Mouse (Mus musculus): ENCODE measurements at regions not wholly inside any gene's neighbourhood (a gene's known extent, or its start where the extent isn't known, plus 50 kb on each side); places are given as distances from the start of the nearest gene placed in this dataset.
A peak's percentile ranks its signal among the peaks of the same experiment; 100 is the strongest.

DNA sequence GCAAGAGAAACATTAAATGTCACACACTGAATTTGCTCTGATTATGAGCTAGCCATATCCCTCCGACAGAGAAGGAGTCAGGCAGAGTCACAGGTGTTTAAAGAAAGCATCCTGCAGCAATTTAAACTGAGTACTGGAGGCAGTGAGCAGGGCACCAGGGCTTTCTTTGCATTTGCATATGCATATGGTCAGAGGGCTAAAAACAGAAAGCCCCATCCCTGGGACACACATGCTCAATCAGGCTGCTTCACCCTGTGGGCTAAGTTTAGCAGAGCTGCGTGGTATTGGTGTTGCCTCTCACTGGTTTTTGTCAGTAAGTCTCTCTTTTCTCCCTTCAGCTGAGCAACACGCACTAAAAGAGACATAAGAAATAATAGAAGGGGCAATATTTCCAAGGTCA lies 289.9 kb upstream of the Rps6ka3 start:
- DNase-seq: no peak

DNA sequence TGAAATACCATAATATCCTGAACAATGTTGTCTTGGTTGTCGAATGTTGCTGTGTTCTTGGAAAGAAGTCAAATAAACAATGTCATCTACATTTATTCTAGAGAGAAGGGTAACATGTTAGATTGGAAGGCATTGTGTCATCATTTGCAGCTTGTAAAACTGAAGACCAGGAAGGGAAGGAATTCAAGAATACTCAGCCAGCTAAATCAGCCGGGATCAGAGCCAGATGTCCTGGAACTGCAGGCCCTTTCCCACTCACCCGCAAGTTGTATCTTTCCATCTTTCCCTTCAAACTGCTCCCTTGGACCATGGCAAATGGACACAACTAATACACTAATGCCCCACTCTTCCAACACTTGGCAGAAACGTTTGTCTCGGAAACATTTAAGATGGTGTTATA lies 288.7 kb upstream of the Rps6ka3 start:
- peak in 1 of 2 experiments; percentile 3 for DNase-seq

DNA sequence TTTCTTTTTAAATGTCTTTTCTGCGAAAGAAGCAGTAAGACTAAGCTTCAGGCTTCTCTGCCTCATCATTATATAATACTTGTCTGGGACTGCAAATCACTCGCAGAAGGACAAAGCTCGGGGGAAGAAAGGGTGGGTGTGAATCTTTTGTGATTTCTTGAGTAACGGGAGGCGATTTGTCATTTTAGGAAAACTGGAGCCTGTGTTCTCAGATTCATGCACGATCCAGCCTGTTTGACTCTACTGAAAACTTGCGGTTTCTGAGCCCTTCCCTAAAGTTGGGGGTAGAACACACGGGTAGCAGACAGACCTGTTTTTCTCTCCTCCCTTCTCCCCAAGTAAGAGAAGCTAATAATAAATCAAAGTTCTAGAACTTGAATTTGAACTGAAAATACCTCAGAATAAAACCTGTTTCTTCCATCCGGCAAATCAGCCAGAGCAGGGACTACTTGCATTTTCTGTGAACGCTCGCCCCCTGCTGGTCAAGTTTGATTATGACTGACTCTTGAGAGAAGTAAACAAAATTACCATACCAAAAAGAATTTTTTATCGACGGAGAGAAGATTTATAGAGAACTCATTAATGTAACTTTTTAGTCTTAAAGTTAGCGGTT lies 288.2 kb upstream of the Rps6ka3 start:
- peak; percentile 35 to 84 for DNase-seq

DNA sequence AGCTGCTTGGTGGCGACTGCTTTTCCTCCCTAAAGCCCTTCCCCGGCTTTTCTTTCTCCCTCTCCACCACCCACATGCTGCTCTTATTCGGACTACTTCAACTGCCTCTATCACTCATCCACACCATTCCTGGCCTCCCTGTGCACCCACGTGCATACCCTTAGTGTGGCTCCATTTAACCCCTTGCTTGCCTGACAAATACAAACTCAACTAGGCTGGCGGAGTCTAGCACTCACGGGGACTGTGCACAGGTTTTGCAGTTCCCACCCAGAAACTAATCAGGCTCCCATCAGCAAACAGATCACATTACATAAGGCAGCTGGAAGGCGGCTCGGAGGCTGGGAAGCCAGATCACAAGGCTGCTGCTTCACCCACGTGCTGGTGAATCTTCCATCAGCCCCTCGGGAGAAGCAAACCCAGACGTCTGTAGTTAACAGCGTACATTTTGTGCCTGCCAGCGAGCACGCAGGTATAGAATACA lies 287.0 kb upstream of the Rps6ka3 start:
- no peak for DNase-seq

DNA sequence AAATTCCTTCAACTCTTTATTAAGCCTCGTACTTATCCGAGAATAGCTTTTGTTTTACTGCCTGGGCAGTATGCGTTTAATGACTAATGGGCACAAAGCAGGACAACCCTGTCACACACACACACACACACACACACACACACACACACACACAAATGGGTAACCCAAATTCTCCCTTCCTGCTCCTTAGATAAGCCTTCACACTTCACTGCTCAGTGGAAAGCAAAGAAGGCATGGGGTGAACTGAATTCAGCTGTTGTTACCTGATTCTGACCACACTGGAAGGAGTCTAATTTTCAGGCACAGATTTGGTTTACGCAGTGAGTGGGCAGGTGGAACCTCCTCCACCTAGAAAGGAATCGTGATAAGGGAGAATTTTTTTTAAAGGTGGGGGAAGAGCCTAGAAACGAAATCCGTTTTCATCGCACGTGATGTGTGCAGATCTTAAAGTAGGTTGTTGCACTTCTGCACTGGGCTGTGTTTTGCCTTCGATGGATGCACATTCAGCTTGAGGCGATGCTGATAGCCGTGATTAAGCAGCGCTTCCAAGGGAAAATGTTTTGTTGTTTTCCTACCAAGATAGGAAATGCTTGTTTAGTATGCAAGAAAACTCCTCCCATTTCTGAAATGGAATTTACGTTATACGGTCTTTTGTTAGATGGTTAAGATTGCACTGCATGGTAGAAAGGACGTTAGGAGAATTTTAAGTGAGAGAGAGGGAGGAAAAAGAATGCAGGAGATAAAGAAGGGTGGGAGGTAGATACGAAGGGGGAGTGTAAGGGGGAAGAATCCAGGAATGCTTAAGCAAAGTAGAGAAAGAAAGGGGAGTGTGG lies 286.2 kb upstream of the Rps6ka3 start:
- DNase-seq: no peak

DNA sequence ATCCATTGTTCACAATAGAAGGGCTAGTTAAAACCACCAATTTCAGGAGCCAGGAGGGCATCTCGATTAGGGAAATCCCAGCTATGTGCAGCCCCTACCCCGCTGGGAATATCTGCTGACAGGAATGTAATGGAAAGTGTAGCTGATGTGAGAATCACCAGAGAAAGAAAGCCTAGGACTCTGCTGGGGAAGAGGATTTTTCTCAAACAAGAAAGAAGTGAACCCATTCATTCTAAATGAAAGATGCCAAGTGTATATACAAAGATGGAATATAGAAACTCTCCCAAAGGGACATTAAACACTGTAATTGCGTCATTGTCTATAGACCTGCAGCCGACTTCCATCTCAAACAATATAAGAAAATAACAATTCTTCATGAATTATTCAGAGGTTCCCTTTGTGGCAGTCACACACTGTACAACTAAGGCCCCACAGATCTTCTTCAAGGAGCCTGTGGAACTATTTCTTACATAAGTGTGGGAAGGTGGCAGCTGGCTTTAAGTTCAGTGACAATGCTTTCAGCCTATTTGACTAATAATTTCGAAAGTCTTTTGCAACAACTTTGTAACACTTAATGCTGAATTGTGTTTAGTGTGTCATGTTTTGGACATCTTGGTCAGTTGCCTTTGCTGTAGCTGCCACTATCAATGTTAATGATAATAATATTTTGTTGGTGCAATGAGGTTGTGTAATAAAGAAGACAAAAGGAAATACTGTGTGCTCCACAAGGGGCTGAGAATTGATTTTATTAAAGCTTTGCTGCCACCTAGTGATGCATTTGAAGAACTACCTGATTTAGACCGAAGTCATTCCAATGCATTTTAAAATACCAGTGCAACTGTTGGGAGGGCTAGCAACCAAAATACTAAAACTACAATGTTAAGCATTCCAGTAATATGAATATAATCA lies 285.4 kb upstream of the Rps6ka3 start:
- no peak for DNase-seq

DNA sequence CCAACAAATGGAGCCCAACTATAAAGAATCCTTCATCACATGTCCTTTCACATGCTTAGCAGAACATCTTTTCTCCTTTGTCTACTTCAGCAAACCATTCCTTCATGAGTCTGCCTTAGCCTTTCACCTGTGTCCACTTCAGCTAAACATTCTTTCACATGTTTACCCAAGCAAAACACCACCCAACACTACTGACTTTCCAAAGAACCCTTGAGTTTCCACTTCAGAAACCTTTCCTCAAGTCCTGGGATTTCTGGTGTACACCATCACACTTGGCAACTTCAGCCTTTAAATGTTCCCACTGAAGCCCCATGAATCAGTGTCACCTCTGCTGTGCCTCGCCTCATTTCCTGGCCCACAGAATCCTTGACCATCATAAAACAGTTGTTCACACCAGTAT lies 278.2 kb upstream of the Rps6ka3 start:
- no peak for DNase-seq

DNA sequence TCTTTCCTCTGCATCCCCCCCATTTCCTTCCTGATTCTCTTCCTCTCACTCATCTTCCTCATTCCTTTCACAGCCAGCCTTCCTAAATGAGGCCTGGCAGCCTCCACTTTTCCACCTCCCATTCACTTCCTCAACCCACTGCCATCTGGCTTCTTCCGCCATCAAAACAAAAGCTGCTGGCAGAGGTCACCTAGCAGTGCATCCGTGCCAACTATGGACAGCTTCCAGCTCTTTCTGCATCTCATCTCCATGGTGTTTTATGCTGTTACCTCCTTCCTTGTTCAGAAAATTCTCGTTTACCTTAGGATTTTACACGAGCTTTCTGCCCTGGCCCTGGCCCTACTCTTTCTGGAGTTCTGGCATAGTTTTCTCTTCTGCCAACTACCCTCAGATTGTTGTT lies 262.9 kb upstream of the Rps6ka3 start:
- no peak for DNase-seq

DNA sequence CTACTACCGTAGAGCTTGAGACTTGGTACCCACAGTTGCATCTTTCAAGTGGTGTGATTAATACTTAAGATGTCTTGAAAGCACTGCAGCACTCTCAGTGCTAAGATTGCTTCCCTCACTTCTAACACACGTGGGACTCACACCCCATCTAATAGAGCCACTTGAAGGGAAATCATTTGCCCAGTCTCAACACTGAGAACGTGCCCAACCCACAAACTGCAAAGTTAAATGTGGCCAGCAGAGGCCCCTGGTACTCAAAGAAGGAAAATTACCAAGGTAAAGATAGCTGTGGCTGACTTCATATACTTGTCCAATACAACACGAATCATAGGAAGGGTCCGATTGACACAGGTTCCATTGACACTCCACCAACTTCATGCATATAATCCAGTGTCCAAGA lies 238.4 kb upstream of the Rps6ka3 start:
- DNase-seq: no peak

DNA sequence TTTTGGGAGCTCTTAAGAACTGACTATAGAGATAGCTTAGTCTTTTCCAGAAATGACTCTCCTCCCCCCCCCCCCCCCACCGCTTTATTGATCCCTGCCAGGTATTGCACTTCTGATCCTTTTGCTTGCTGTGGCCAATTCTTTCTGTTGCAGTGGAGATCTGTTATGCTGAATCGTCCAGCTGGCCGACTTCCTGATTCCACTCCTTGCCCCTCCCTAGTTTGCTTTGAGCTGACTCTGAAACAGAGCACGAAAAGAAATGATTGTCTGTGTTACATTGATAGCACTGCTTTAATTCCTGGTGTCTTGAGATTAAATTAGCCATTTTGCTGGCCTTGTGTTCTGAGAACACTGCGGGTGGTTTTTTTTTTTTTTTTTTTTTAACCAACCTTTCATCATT lies 233.5 kb upstream of the Rps6ka3 start:
- peak in 1 of 2 experiments; percentile 1 for DNase-seq

DNA sequence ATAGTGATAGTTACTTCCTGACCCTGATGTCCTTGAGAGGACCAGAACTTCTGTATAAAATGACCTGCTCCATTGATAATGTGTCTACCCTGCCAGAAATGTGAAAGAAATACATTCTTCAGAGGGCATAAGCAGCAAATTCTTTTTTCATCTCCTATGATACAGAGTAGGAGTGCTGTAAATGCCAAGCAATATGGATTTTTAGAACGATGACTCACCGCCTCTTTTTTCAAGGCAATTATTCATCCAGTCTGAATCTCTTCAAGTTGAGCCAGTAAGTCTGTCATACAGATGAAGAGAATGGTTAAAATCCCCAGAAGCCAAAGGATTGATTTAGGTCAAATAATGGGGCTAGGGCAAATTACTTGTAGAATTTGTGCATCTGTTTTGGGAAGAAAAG lies 225.4 kb upstream of the Rps6ka3 start:
- no peak for DNase-seq

DNA sequence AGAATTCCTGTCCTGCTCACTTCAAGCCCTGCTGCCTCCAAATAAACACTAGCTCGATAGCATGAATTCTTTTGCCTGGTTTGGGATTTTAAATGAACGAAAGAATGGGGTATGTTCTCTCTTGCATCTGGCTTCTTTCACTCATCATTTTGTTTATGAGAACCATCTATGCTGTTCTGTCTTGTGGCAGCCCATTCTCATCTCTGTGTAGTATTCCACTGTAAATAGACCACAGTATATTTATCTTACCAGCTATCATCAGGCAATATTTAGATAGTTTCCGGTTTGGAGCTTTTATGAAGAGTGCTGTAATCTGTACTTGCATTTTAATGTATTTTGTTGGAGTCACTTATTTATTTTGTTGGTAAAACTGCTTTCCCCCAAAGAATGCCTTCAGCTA lies 222.4 kb upstream of the Rps6ka3 start:
- no peak for DNase-seq

DNA sequence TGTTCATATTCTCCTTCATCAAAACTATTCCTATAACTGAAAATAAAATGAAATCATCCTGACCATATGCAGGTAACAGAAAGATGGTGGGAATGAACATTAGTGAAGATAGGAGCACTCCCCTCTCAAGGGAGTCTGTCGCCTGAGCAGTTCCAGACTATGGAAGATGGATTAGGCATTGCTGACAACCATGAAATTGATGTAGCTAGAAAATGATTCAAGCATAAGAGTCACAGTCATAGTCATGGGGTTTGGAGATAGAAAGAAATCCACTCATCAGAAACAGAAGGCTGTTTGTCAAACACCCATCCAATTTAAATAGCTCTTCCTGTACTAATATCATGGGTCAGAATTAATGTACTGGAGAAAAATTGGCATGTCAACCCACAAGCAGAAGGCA lies 191.2 kb upstream of the Rps6ka3 start:
- DNase-seq: no peak

DNA sequence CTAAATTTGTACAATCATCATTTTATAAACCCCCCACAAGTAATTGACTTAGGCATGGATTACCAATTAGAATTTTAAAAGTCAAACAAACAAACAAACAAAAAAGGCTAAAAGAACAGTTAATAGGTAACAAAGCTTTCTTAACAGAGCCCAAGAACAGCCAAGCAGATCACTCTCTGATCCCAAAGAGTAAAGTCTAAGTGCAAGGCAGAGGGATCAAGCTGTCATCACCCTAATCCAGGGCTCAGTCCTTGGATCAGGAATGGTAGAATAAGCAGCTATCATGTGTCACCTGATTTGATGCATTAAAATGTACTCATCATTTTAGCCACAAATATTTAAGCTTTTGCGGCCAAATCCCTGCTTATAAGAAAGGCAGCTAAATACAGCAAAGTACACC lies 183.8 kb upstream of the Rps6ka3 start:
- no peak for DNase-seq

DNA sequence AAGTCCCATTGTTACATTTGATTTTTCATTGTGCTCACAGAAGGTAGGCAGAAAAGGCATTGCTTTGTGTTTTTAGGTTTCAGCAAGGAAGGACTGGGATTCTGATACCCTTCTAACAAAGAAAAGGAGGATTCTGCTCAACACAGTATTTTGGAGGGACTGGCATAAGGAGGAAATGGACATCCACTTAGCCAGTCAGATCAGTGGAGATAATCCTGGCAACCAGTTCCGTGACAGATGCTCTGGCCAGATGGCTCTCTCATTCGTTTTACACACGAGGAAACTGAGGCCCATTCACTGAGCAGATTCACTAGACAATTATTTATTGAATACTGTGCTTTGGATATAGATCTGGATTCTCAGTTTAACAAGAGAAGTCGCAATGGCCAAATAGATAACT lies 178.2 kb upstream of the Rps6ka3 start:
- no peak for DNase-seq

DNA sequence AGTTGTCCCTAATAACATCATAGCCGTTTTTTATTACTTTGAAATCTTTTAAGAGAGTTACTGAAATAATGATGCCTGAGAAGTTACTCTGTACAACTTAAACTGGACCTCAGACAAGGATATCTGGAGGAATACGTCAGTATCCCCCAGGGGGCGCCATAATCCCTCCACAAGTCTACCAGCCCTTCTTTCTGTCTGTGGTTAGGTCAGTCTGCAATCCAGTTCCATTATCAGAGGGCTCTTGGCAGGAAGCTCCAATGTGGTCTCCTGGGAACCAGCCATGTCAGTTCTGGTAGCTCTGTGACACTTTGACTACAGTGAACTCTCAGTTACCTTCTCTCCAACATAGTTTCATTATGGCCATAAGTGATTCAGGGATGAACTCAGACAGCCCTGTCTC lies 166.7 kb upstream of the Rps6ka3 start:
- peak; percentile 67 to 83 for DNase-seq

DNA sequence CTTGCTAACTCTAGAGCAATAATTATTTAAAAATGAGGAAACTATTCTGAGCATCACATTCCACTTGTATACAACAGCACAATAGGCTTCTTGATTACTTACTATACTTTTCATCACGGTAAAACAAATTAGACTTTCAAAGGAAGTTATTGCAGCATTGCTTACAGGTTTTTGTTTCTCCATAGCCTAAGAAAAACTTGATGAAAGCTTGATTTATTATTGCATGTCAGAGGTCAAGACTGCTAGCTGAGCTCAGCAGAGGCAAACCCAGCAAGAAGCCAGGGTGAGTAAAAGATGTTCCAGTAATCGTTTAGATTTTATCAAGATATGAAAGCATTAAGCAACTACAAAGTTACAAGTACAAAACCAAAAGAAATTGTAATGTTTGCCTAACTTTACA lies 162.2 kb upstream of the Rps6ka3 start:
- DNase-seq: no peak

DNA sequence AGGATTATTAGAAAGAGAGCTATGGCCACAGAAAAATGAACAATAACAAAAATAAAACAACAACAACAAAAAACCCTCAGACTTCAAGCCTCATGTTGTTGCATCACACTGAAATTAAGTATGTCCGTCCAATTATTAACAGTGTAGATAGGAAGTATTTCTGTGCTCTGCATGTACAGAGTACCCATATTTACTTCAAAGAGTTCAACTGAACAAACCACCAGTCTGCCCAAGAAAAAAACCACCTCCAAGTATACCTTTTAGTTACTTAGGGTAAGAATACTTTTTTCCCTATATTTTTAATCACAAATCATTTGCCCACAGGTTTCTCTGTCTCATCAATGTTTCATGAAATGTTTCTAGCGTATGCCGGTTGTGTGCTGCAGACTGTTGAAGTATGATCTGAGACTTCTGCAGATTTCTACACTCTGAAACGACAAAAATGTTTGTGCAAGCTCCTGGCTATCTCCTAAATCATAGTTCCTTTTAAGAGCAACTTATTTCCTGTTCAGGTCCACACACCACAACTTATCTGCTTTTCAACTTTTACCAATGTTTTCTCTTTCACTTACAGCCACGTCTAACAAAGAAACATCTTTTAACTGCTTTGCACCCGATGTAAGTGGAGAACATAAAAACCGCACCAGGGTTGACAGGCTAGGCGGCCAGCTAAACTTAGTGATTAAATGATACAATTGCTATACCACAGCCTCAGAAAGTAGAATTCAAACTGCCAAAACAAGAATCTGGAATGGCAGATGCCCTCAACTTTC lies 154.2 kb upstream of the Rps6ka3 start:
- DNase-seq: no peak

DNA sequence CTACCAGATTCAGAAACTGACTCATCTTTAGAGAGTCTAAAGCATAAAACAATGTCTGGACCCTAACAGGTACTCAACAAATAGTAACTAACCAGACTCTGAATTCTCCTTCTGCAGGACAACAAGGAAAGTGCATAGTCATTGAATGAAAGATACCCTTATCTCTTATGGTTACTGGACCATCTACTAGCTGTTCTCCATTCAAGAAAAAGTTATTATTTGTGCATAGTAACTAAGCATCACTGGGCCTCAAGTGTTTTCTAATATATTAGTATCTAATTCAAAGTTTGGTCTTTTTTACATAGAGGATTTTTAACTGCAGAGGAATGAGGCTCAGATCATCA lies 153.7 kb upstream of the Rps6ka3 start:
- DNase-seq: no peak

DNA sequence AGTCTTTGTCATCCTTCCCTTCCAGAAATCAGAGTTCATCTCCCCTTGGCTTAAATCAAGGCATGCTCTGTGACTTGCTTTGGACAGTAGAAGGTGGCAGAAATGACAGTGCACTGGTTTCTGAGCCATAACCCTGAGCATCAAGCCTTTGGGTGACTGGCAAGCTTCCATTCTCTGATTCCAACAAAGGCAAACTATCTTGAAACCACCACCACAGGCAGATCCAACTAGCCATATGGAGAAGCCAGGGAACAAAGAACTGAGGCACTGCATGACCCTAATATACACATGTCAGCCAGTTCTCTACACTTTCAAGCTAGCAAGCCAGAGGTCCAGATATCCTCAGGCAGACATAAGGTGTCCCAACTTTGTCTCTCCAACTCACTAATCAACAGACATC lies 151.2 kb upstream of the Rps6ka3 start:
- no peak for DNase-seq

DNA sequence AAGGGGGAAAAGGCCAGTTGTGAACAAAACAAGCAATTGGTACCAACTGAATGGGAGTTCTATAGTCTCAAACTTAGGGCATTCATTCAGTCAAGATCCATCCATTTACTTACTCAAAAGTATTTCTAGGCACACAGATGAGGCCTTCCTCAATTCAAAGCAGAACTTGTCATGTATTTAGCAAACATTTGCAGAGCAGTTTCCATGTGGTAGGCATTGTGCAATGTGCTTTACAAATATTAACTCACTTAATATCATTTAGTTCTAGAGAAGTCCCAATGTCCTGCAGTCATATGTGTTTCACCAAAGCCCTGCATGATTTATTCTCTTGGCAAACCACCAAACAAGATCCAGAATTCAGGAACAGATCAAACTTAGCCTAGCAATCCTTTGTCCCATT lies 148.8 kb upstream of the Rps6ka3 start:
- DNase-seq: no peak

DNA sequence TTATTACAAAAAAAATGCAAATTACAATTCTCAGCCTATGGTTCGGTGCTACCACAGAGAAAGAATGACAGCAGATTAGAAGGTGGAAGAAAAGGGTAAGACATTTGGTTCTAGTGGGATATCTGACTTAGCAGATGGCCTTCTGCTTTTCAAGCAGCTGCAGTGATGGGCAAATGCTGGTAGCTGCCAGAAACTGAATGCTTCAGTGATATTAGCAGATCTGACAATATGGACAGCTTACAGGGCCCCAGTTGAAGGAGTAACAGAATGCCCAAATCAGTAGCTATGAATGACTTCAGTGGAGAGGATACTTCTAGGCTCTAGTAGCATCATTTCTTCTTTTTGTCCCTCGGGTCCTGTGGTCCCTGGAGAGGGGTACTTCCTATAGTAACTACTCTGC lies 143.9 kb upstream of the Rps6ka3 start:
- no peak for DNase-seq

All from heart, adult 18-20 months (tissue).